Mouse (Mus musculus) CH12.LX (cell line): ENCODE results near the gene Olfr452. TPM values are rescaled to one million over a fixed set of nuclear protein-coding genes. Genes with fewer than 3 reads are reported as not detected.

Experiments
- DNase-seq: peaks from one replicate; pipeline ENCODE4 v3.0.0-alpha.2; 2013; ENCODE audit errors: extremely low read depth
- H3K27ac ChIP-seq: 2 replicates; pipeline ENCODE4 v1.5.1; 2012; ENCODE audit warnings: low read depth, mild to moderate bottlenecking, control low read depth, moderate library complexity; ENCODE audit not compliant: insufficient read depth
- H3K27me3 ChIP-seq: replicated peaks from 2 replicates; pipeline ENCODE3; 2012; ENCODE audit warnings: inconsistent platforms
- H3K36me3 ChIP-seq, 2 experiments: replicated peaks in 1 of 2; 2 replicates each; pipeline versions ENCODE3 to v1.6.1; 2012; ENCODE audit warnings: inconsistent platforms in 1 of 2, low read length in 1 of 2, mild to moderate bottlenecking in 1 of 2, mixed read lengths in 1 of 2, moderate library complexity in 1 of 2; ENCODE audit not compliant: control insufficient read depth in 1 of 2, insufficient read depth in 1 of 2
- H3K4me1 ChIP-seq, 2 experiments: 2 replicates each; pipeline ENCODE4 v1.6.1; 2012; ENCODE audit warnings: inconsistent platforms in 1 of 2, moderate library complexity in 1 of 2; ENCODE audit not compliant: insufficient read depth in 2 of 2, control insufficient read depth in 1 of 2
- H3K4me2 ChIP-seq: 2 replicates; pipeline ENCODE4 v1.6.1; 2012; ENCODE audit warnings: low read depth, mild to moderate bottlenecking, control low read depth; ENCODE audit not compliant: poor library complexity, insufficient read depth, severe bottlenecking
- H3K4me3 ChIP-seq, 3 experiments: fragments of 150-350 bp in 1 of 3; sonication (generic) in 1 of 3; replicated peaks in 1 of 3; 2 replicates each; pipeline versions ENCODE3 to v1.5.1; 2011 to 2012; ENCODE audit warnings: low read depth in 2 of 3, low read length in 2 of 3, mild to moderate bottlenecking in 2 of 3, moderate library complexity in 2 of 3, control low read depth in 1 of 3, improper control_type of control experiment in 1 of 3, inconsistent platforms in 1 of 3, mixed read lengths in 1 of 3; ENCODE audit not compliant: poor library complexity in 1 of 3
- H3K79me2 ChIP-seq: replicated peaks from 2 replicates; pipeline ENCODE4 v1.6.1; 2012; ENCODE audit warnings: mild to moderate bottlenecking, moderate library complexity; ENCODE audit not compliant: control insufficient read depth, poor library complexity, insufficient read depth, severe bottlenecking; ENCODE audit errors: extremely low read depth
- H3K9ac ChIP-seq: 2 replicates; pipeline ENCODE4 v1.6.1; 2012; ENCODE audit warnings: low read depth, mild to moderate bottlenecking, control low read depth, moderate library complexity; ENCODE audit not compliant: insufficient read depth
- H3K9me3 ChIP-seq: replicated peaks from 2 replicates; pipeline ENCODE3; 2012; ENCODE audit warnings: low read length, inconsistent platforms, mixed read lengths
- CHD2 ChIP-seq: IDR thresholded peaks from 2 replicates; pipeline ENCODE4 v1.6.1; 2011; ENCODE audit warnings: low read length, improper control_type of control experiment
- TCF12 ChIP-seq: IDR thresholded peaks from 2 replicates; pipeline ENCODE4 v1.6.1; 2014; ENCODE audit warnings: low read depth, mild to moderate bottlenecking, inconsistent platforms, low read length, improper control_type of control experiment
- ZNF384 ChIP-seq: IDR thresholded peaks from 2 replicates; pipeline ENCODE4 v1.6.1; 2012; ENCODE audit warnings: low read depth, low read length, improper control_type of control experiment, inconsistent platforms
- dilution Hi-C: fragments of 300-500 bp; cut with MboI; formaldehyde crosslinking; loops from 2 replicates; pipeline ENCODE4 v1.14.3; 2020; ENCODE audit warnings: low sequenced_read_pairs; ENCODE audit not compliant: extremely low pct_unique_long_range_greater_than_20kb, extremely low pct_ligation_motif_present
- in situ Hi-C: fragments of 300-500 bp; cut with MboI; formaldehyde crosslinking; loops from 3 replicates; pipeline ENCODE4 v1.14.3; 2019; ENCODE audit warnings: low sequenced_read_pairs, low pct_ligation_motif_present, low pct_unique_long_range_greater_than_20kb, mixed read lengths
- polyA plus RNA-seq: library from polyadenylated mRNA; unstranded; fragments of >175 nt; gene quantifications from 2 replicates; pipeline ENCODE4 v1.2.1, GENCODE M21; 2012; ENCODE audit warnings: low read depth; ENCODE audit not compliant: insufficient read length
- total RNA-seq, 2 experiments: library from RNA; depleted of rRNA; stranded (reverse); fragments of 300-350 nt in 1 of 2; fragments of >200 nt in 1 of 2; gene quantifications; 2 replicates each; pipeline ENCODE4 v1.2.3; 2012 to 2014

Olfr452 gene
- total and polyA plus RNA-seq, 3 experiments = not detected

- in situ Hi-C loops = no loop called here
- dilution Hi-C loops = no loop called here
- TF ChIP-seq ZNF384 (no peak), CHD2 (no peak), TCF12 (no peak)
Observed at GRCm38 (mm10) chr6:42834084-42834483, 49.2 kb downstream of the Olfr452 start, which contains the start of gene Olfr449. Olfr449 (plus strand) TSS chr6:42834384.

More at GRCm38 (mm10) chr6:42834084-42834483, 49.2 kb downstream of the Olfr452 start, which contains the start of gene Olfr449:
- no peak within 1 kb of the TSS for H3K4me2 ChIP-seq
- H3K4me3 ChIP-seq = no peak within 1 kb of the TSS
- no peak within 1 kb of the TSS for H3K9ac ChIP-seq
- no peaks in the 10 kb centered on the region for H3K9me3 ChIP-seq
- H3K4me1 ChIP-seq = no peaks in the 10 kb centered on the region
- no peak within 1 kb of the TSS for H3K27ac ChIP-seq
- H3K27me3 ChIP-seq = no peaks in the 10 kb centered on the region
- H3K36me3 ChIP-seq = no peaks in the 10 kb centered on the region
- DNase-seq = no peak
- no peaks in the 10 kb centered on the region for H3K79me2 ChIP-seq

Other genes with a start within 250 kb of the Olfr452 start
- gene Olfr455, start 237.5 kb upstream of the Olfr452 start, total RNA-seq (2012; rRNA removed) = not detected in 2 replicates
- gene Olfr455, start 237.5 kb upstream of the Olfr452 start, total RNA-seq (2014; rRNA removed) = not detected in 2 replicates
- gene Olfr455, start 237.5 kb upstream of the Olfr452 start, polyA plus RNA-seq = not detected in 2 replicates
- not detected in 2 replicates for gene Tcaf3, start 187.4 kb upstream of the Olfr452 start, total RNA-seq (2012; rRNA removed)
- gene Tcaf3, start 187.4 kb upstream of the Olfr452 start, total RNA-seq (2014; rRNA removed) = not detected in 2 replicates
- not detected in 2 replicates for gene Tcaf3, start 187.4 kb upstream of the Olfr452 start, polyA plus RNA-seq
- not detected in 2 replicates for gene Tcaf2, start 139.8 kb upstream of the Olfr452 start, total RNA-seq (2012; rRNA removed)
- gene Tcaf2, start 139.8 kb upstream of the Olfr452 start, total RNA-seq (2014; rRNA removed) = not detected in 2 replicates
- not detected in 2 replicates for gene Tcaf2, start 139.8 kb upstream of the Olfr452 start, polyA plus RNA-seq
- gene Tcaf1, start 75.0 kb upstream of the Olfr452 start, total RNA-seq (2012; rRNA removed) = not detected in 2 replicates
- not detected in 2 replicates for gene Tcaf1, start 75.0 kb upstream of the Olfr452 start, total RNA-seq (2014; rRNA removed)
- not detected in 2 replicates for gene Tcaf1, start 75.0 kb upstream of the Olfr452 start, polyA plus RNA-seq
- not detected in 2 replicates for gene Olfr453, start 45.7 kb upstream of the Olfr452 start, total RNA-seq (2012; rRNA removed)
- not detected in 2 replicates for gene Olfr453, start 45.7 kb upstream of the Olfr452 start, total RNA-seq (2014; rRNA removed)
- gene Olfr453, start 45.7 kb upstream of the Olfr452 start, polyA plus RNA-seq = not detected in 2 replicates
- gene Olfr38, start 28.7 kb upstream of the Olfr452 start, total RNA-seq (2012; rRNA removed) = not detected in 2 replicates
- not detected in 2 replicates for gene Olfr38, start 28.7 kb upstream of the Olfr452 start, total RNA-seq (2014; rRNA removed)
- gene Olfr38, start 28.7 kb upstream of the Olfr452 start, polyA plus RNA-seq = not detected in 2 replicates
- not detected in 2 replicates for gene Olfr450, start 26.8 kb downstream of the Olfr452 start, total RNA-seq (2012; rRNA removed)
- not detected in 2 replicates for gene Olfr450, start 26.8 kb downstream of the Olfr452 start, total RNA-seq (2014; rRNA removed)
- not detected in 2 replicates for gene Olfr450, start 26.8 kb downstream of the Olfr452 start, polyA plus RNA-seq
- not detected in 2 replicates for gene Olfr449, start 49.3 kb downstream of the Olfr452 start, total RNA-seq (2012; rRNA removed)
- not detected in 2 replicates for gene Olfr449, start 49.3 kb downstream of the Olfr452 start, total RNA-seq (2014; rRNA removed)
- gene Olfr449, start 49.3 kb downstream of the Olfr452 start, polyA plus RNA-seq = not detected in 2 replicates
- gene Olfr448, start 105.3 kb downstream of the Olfr452 start, total RNA-seq (2012; rRNA removed) = not detected in 2 replicates
- not detected in 2 replicates for gene Olfr448, start 105.3 kb downstream of the Olfr452 start, total RNA-seq (2014; rRNA removed)
- not detected in 2 replicates for gene Olfr448, start 105.3 kb downstream of the Olfr452 start, polyA plus RNA-seq
- not detected in 2 replicates for gene Olfr447, start 123.8 kb downstream of the Olfr452 start, total RNA-seq (2012; rRNA removed)
- gene Olfr447, start 123.8 kb downstream of the Olfr452 start, total RNA-seq (2014; rRNA removed) = not detected in 2 replicates
- not detected in 2 replicates for gene Olfr447, start 123.8 kb downstream of the Olfr452 start, polyA plus RNA-seq
- gene Olfr446, start 136.3 kb downstream of the Olfr452 start, total RNA-seq (2012; rRNA removed) = not detected in 2 replicates
- not detected in 2 replicates for gene Olfr446, start 136.3 kb downstream of the Olfr452 start, total RNA-seq (2014; rRNA removed)
- not detected in 2 replicates for gene Olfr446, start 136.3 kb downstream of the Olfr452 start, polyA plus RNA-seq
- gene Olfr444, start 164.0 kb downstream of the Olfr452 start, total RNA-seq (2012; rRNA removed) = not detected in 2 replicates
- gene Olfr444, start 164.0 kb downstream of the Olfr452 start, total RNA-seq (2014; rRNA removed) = not detected in 2 replicates
- gene Olfr444, start 164.0 kb downstream of the Olfr452 start, polyA plus RNA-seq = not detected in 2 replicates